Mouse (Mus musculus): Measurements from ENCODE around the gene Gm14412.
"Not testable (repeated sequence)": the region's sequence is repeated elsewhere in the genome, so short reads cannot be mapped to it uniquely, and the experiment has no call there.

The Gm14412 gene

GRCm38 (mm10) chr2:177324257-177324733 lies at the start of gene Gm14412:
Gene Gm14412, minus strand, starts transcription at chr2:177324307.
- not testable (repeated sequence) for DNase-seq

GRCm38 (mm10) chr2:177329661-177330292 lies 5.7 kb upstream of the Gm14412 start:
- peak; percentile 3 for DNase-seq

- DNase-seq = peak; percentile 44
Measured at GRCm38 (mm10) chr2:177321361-177321760, 2.7 kb downstream of the Gm14412 start.

- DNase-seq = not testable (repeated sequence)
Measured at GRCm38 (mm10) chr2:177320786-177321320, 3.3 kb downstream of the Gm14412 start.

GRCm38 (mm10) chr2:177318996-177319395 lies 5.1 kb downstream of the Gm14412 start:
- no peak for DNase-seq

- not testable (repeated sequence) for DNase-seq
Measured at GRCm38 (mm10) chr2:177309627-177310026, 14.5 kb downstream of the Gm14412 start.

- DNase-seq = not testable (repeated sequence)
Measured at GRCm38 (mm10) chr2:177304980-177305379, 19.1 kb downstream of the Gm14412 start.

- not testable (repeated sequence) for DNase-seq
Measured at GRCm38 (mm10) chr2:177283701-177284100, 40.4 kb downstream of the Gm14412 start.

- DNase-seq = not testable (repeated sequence)
Measured at GRCm38 (mm10) chr2:177277754-177278153, 46.4 kb downstream of the Gm14412 start.

GRCm38 (mm10) chr2:177272237-177272636 lies 51.9 kb downstream of the Gm14412 start:
- not testable (repeated sequence) for DNase-seq

- DNase-seq = not testable (repeated sequence)
Measured at GRCm38 (mm10) chr2:177266936-177267335, 57.2 kb downstream of the Gm14412 start, which contains the start of gene Gm14409. Gene Gm14409, minus strand, starts transcription at chr2:177267036.
